Mouse (Mus musculus): ENCODE measurements around the gene Gm17542. TPM values are rescaled to one million over a fixed set of nuclear protein-coding genes. Genes with fewer than 3 reads are reported as not detected.

Gene Gm17542
- not detected in 2 replicates for polyA plus RNA-seq (2015; fragmentation: Nextera tagmentation; extraction: Ambion mirVana)

GRCm38 (mm10) chr10:58718110-58718509 lies at the start of gene Gm17542:
Gene Gm17542, minus strand, starts transcription at chr10:58718210.

GRCm38 (mm10) chr10:58675533-58675932 lies 42.5 kb downstream of the Gm17542 start, which contains the start of gene Edar:
Gene Edar, minus strand, starts transcription at chr10:58675654.

Other genes starting within 250 kb of the Gm17542 start
- 1.9 and 2.2 TPM in 2 replicates for gene Ccdc138, start 220.3 kb downstream of the Gm17542 start, polyA plus RNA-seq (2015; fragmentation: Nextera tagmentation; extraction: Ambion mirVana)
- gene Edar, start 42.6 kb downstream of the Gm17542 start, polyA plus RNA-seq (2015; fragmentation: Nextera tagmentation; extraction: Ambion mirVana): 0.17 and 0.29 TPM in 2 replicates
- 0.54 and 0.87 TPM in 2 replicates for gene Sh3rf3, start 95.1 kb upstream of the Gm17542 start, polyA plus RNA-seq (2015; fragmentation: Nextera tagmentation; extraction: Ambion mirVana)

All from skeletal muscle tissue, postnatal 0 days (tissue).